Mouse (Mus musculus): ENCODE results near the gene Arid3a. TPM values are rescaled to one million over a fixed set of nuclear protein-coding genes. Genes with fewer than 3 reads are reported as not detected.

The Arid3a gene
- 2.2 TPM for polyA plus RNA-seq (2014; fragmentation: Illumina TruSeq; extraction: RNeasy Lipid Tissue Mini Kit (QIAGEN cat#74804); ENCODE audit: insufficient read depth, low read depth, low replicate concordance)

DNA sequence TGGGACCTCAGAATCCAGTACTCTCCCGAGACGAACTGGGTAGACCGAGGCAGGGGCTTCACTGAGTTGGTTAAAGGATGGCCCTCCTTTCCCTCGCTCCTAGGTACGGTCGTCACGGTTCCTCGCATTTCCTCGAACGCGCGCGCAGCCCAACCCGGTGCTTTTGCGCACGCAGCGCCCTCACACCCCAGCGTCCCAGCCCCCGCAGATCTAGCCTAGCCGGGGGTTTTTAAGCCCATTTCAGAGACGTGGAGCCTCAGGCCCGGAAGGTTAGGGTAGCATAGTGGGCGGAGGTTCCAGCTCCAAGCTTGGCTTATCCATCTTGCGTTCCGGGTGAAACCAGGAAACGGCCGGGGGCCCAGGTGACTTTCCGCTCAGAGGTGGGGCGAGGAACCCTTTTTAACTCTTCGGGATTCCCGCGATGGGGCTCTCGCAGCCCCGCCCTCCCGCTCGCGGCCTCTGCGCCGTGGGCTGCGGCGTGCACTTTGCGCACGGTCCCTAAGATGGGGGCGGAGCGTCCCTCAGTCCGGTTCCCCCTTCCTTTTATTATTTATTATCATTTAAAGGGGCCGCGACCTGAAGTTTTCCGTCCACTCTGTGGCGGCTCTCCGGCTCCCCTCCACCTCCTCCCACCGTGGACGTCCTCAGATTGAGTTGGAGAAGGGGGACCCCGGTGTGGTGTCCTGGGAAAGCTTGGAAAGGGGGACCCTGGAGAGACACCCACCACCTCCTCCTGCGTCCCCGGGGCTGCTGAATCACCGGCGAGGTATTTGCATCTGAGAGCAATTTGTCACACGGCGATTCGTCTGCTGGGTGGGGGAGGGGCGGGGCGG, at the start of gene Arid3a:
Gene Arid3a, plus strand, starts transcription at position 553 of the 833 bp plus-strand sequence.

DNA sequence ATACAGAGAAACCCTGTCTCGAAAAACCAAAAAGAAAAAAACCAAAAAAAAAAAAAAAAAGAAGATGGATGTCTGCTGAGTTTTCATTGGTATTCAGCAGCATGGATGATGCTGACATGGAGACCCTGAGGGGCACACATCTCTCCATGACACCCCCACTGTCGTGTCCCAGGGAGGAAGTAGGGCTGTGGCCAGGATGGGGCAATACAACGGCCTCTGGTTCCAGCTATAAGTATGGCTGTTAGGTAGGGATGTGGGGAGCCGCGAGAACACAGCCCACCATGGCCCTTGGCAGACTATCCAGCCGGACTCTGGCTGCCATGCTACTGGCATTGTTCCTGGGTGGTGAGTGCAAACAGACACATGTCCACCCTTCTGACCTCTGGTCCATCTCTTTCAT, 40.8 kb upstream of the Arid3a start, which contains the start of gene Elane:
Gene Elane, plus strand, starts transcription at position 194 of the 400 bp plus-strand sequence.

DNA sequence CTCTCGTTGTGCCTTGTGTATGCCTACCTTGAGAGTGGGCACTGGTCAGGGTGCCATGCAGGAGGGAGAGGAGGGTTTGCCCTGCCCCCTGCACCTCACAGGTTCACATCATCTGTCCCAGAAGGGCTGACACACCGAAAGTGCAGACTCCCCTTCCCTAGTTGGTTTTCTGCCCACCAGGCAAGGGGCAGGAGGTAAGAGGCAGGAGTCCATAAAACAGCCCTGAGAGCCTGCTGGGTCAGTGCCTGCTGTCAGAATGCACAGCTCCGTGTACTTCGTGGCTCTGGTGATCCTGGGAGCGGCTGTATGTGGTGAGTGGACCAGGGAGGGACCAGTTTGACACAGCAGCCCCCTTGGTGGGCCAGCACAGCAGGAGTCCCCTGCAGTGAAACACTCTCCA, 36.2 kb upstream of the Arid3a start, which contains the start of gene Cfd:
Gene Cfd, plus strand, starts transcription at position 184 of the 400 bp plus-strand sequence.

DNA sequence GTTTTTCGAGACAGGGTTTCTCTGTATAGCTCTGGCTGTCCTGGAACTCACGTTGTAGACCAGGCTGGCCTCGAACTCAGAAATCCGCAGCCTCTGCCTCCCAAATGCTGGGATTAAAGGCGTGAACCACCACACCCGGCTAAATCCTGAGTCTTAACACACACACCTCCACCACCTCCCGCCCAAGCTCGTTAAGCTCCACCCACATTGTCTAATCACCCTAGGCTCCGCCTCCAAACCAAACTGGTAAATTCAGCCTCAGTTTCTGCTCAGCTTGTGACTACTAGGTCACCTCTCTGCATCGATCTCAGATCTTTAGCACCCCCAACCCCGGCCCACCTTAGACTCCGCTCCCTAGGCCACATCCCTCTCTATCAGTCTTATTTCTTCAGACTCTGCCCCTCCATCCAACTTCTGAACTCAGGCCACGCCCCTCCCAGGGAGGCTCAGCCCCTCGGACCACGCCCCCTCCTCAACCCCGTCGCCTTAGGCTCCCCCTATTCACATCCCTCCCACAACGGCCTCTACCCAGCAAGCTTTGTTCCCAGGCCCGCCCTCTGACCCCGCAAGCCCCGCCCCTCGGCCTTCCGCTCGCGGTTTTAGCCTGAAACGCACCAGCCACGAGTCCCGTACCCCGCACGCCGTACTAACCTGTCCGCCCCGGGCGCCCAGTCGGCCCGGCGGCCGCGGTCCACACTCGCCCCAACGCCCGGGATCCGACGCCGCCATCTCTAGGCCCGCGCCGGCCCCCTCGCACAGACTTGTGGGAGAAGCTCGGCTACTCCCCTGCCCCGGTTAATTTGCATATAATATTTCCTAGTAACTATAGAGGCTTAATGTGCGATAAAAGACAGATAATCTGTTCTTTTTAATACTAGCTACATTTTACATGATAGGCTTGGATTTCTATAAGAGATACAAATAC, 18.4 kb upstream of the Arid3a start, which contains the start of gene Med16:
Gene Med16, minus strand, starts transcription at position 757 of the 925 bp plus-strand sequence.

GRCm38 (mm10) chr10:79910556-79910955, 16.3 kb upstream of the Arid3a start, which contains the start of gene Gm26602:
TSS of gene Gm26602 (plus strand) at chr10:79910856.

DNA sequence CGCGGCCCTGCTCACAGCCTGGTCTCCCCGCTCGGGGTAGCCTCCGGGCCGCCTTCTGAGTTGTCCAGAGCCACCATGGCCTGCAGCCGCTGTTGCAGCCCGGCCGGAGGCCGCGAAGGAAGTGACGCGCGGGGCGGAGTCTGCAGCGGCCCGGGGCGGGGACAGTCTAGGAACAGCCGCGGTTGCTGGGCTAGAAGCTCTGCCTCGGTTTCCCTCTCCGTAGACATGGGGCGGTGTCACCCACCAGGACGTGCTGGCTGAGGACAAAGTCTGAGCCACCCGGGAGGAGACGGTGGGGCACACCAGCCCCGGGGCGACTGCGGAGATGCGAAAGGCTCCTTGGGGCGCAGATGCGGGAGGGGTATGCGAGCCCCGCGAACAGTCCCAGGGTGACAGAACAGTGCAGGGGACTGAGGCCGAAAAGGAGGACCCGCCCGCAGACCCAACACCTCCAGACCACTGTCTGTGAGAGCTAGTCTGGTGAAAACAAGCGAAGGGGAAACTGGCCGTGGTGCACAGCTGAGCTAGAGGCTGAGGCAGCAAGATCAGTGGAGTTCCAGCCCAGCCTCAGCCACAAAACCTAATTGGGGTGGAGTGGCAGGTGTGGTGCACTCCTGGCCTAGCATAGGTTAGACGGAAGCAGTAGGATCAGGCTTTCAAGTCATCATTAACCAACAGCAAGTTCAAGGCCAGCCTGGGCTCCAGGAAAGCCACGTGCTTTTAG, 9.9 kb upstream of the Arid3a start, which contains the start of gene Kiss1r:
Gene Kiss1r, plus strand, starts transcription at position 164 of the 724 bp plus-strand sequence.

DNA sequence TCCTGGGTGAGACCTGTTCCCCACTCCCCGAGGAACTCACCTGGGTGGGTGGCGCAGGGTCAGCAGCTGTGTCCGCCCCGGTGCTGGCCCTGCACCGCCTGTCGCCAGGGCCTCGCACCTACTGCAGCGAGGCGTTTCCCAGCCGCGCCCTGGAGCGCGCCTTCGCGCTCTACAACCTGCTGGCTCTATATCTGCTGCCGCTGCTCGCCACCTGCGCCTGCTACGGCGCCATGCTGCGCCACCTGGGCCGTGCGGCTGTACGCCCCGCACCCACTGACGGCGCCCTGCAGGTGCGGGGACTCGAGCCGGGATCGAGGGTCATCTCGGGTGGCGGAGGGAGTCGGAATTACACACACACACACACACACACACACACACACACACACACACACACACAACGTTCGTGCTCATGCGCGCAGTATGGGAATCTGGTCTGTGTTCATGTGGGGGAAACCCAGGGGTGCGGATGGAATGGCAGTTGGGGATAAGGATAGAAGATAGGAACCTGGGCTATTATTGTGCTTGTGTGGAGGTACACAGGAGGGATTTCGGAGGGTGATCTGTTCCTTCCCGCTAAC, 5.8 kb upstream of the Arid3a start, which contains the start of gene R3hdm4:
Gene R3hdm4, minus strand, starts transcription at position 251 of the 578 bp plus-strand sequence.

GRCm38 (mm10) chr10:79959847-79960601, 33.2 kb downstream of the Arid3a start, which contains the start of gene Wdr18:
TSS of gene Wdr18 (plus strand) at chr10:79960152.

DNA sequence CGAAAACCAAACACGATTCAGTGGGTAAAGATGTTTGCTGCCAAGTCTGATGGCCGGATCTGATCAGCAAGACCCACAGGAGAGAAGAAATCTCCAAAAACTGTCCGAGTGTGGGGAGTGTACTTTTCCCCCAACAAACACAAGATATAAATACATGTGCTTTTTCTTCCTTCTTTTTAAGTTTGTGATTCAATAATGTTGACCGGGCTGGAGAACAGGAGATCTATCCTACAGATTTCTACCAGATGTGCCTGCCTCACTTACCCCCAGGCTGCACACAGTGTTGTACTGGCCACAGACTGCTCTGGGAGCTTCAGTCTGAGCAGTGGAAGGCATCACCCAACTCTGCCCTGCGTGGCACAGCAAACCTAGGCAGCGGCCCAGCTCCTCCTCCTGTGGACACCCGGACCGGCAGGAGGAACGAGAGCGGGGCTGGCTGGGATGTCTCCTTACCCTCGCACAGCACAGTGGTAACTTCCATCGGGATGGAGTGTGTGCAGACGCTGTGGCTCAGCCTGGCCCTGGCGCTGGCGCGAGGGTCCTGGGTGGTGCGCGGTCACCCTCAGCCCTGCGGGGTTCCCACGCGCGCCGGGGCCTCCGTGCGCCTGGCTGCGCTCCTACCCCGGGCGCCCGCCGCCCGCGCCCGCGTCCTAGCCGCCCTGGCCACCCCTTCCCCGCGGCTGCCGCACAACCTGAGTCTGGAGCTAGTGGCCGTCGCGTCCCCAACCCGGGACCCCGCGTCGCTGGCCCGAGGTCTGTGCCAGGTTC, 43.8 kb downstream of the Arid3a start, which contains the start of gene Grin3b:
Gene Grin3b, plus strand, starts transcription at position 301 of the 768 bp plus-strand sequence.

GRCm38 (mm10) chr10:79984195-79984816, 57.5 kb downstream of the Arid3a start, which contains the start of gene Tmem259:
TSS of gene Tmem259 (minus strand) at chr10:79984330.

DNA sequence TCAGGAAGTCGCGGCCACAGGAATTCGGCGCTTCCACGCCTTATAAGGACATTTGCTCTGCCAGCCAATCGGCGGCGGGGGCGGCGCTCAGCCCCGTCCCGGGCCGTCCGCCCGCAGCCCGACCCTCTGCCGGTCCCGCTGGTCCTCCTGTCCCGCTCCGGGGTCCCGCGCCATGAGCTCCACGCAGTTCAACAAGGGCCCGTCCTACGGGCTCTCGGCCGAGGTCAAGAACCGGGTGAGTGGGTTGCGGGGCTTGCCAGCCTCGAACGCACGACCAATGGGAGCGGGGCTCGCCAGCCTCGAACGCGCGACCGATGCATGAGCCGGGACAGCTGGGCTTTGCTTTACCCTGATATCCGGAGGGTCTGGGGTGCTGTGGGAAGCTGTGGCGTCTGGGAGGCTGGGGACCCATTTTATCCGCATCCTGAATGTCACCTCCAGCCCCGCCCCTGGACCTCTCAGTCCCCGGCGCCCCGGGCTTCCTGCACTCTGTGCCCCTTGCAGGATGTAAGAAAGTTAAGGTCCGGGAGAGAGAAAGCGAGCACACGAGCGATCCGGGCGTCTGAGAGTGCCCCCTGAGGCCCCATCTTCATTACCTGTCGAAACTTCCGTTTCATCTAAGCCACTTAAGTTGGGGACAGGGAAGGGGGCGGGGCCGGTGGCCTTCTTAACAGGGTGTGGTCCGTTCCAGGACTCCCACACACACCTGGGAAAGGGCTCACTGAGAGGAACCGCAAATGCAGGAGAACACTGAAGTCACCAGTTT, 61.8 kb downstream of the Arid3a start, which contains the start of gene Cnn2:
Gene Cnn2, plus strand, starts transcription at position 79 of the 766 bp plus-strand sequence.

GRCm38 (mm10) chr10:79996272-79997033, 69.6 kb downstream of the Arid3a start, which contains the start of gene Abca7:
TSS of gene Abca7 (plus strand) at chr10:79996494.

Other genes starting within 250 kb of the Arid3a start
- gene Cdc34, start 244.8 kb upstream of the Arid3a start, polyA plus RNA-seq (2014; fragmentation: Illumina TruSeq; extraction: RNeasy Lipid Tissue Mini Kit (QIAGEN cat#74804); ENCODE audit: insufficient read depth, low read depth, low replicate concordance) = 73.4 TPM
- gene Gzmm, start 238.0 kb upstream of the Arid3a start, polyA plus RNA-seq (2014; fragmentation: Illumina TruSeq; extraction: RNeasy Lipid Tissue Mini Kit (QIAGEN cat#74804); ENCODE audit: insufficient read depth, low read depth, low replicate concordance) = 1.4 TPM
- 666 TPM for gene Bsg, start 222.6 kb upstream of the Arid3a start, polyA plus RNA-seq (2014; fragmentation: Illumina TruSeq; extraction: RNeasy Lipid Tissue Mini Kit (QIAGEN cat#74804); ENCODE audit: insufficient read depth, low read depth, low replicate concordance)
- gene Hcn2, start 210.4 kb upstream of the Arid3a start, polyA plus RNA-seq (2014; fragmentation: Illumina TruSeq; extraction: RNeasy Lipid Tissue Mini Kit (QIAGEN cat#74804); ENCODE audit: insufficient read depth, low read depth, low replicate concordance) = 0.48 TPM
- 19.4 TPM for gene Polrmt, start 180.5 kb upstream of the Arid3a start, polyA plus RNA-seq (2014; fragmentation: Illumina TruSeq; extraction: RNeasy Lipid Tissue Mini Kit (QIAGEN cat#74804); ENCODE audit: insufficient read depth, low read depth, low replicate concordance)
- gene Fgf22, start 172.0 kb upstream of the Arid3a start, polyA plus RNA-seq (2014; fragmentation: Illumina TruSeq; extraction: RNeasy Lipid Tissue Mini Kit (QIAGEN cat#74804); ENCODE audit: insufficient read depth, low read depth, low replicate concordance) = not detected
- gene Rnf126, start 160.1 kb upstream of the Arid3a start, polyA plus RNA-seq (2014; fragmentation: Illumina TruSeq; extraction: RNeasy Lipid Tissue Mini Kit (QIAGEN cat#74804); ENCODE audit: insufficient read depth, low read depth, low replicate concordance) = 25.3 TPM
- gene Fstl3, start 149.8 kb upstream of the Arid3a start, polyA plus RNA-seq (2014; fragmentation: Illumina TruSeq; extraction: RNeasy Lipid Tissue Mini Kit (QIAGEN cat#74804); ENCODE audit: insufficient read depth, low read depth, low replicate concordance) = 20.4 TPM
- gene Prss57, start 136.1 kb upstream of the Arid3a start, polyA plus RNA-seq (2014; fragmentation: Illumina TruSeq; extraction: RNeasy Lipid Tissue Mini Kit (QIAGEN cat#74804); ENCODE audit: insufficient read depth, low read depth, low replicate concordance) = 0.08 TPM
- gene Palm, start 133.5 kb upstream of the Arid3a start, polyA plus RNA-seq (2014; fragmentation: Illumina TruSeq; extraction: RNeasy Lipid Tissue Mini Kit (QIAGEN cat#74804); ENCODE audit: insufficient read depth, low read depth, low replicate concordance) = 18.7 TPM
- 3.5 TPM for gene Misp, start 106.1 kb upstream of the Arid3a start, polyA plus RNA-seq (2014; fragmentation: Illumina TruSeq; extraction: RNeasy Lipid Tissue Mini Kit (QIAGEN cat#74804); ENCODE audit: insufficient read depth, low read depth, low replicate concordance)
- 81.3 TPM for gene Ptbp1, start 72.6 kb upstream of the Arid3a start, polyA plus RNA-seq (2014; fragmentation: Illumina TruSeq; extraction: RNeasy Lipid Tissue Mini Kit (QIAGEN cat#74804); ENCODE audit: insufficient read depth, low read depth, low replicate concordance)
- gene Prtn3, start 52.6 kb upstream of the Arid3a start, polyA plus RNA-seq (2014; fragmentation: Illumina TruSeq; extraction: RNeasy Lipid Tissue Mini Kit (QIAGEN cat#74804); ENCODE audit: insufficient read depth, low read depth, low replicate concordance) = 2.2 TPM
- gene Plppr3, start 52.4 kb upstream of the Arid3a start, polyA plus RNA-seq (2014; fragmentation: Illumina TruSeq; extraction: RNeasy Lipid Tissue Mini Kit (QIAGEN cat#74804); ENCODE audit: insufficient read depth, low read depth, low replicate concordance) = 3.4 TPM
- gene Elane, start 40.8 kb upstream of the Arid3a start, polyA plus RNA-seq (2014; fragmentation: Illumina TruSeq; extraction: RNeasy Lipid Tissue Mini Kit (QIAGEN cat#74804); ENCODE audit: insufficient read depth, low read depth, low replicate concordance) = not detected
- 873 TPM for gene Cfd, start 36.2 kb upstream of the Arid3a start, polyA plus RNA-seq (2014; fragmentation: Illumina TruSeq; extraction: RNeasy Lipid Tissue Mini Kit (QIAGEN cat#74804); ENCODE audit: insufficient read depth, low read depth, low replicate concordance)
- gene Med16, start 18.1 kb upstream of the Arid3a start, polyA plus RNA-seq (2014; fragmentation: Illumina TruSeq; extraction: RNeasy Lipid Tissue Mini Kit (QIAGEN cat#74804); ENCODE audit: insufficient read depth, low read depth, low replicate concordance) = 12.4 TPM
- gene Gm26602, start 16.2 kb upstream of the Arid3a start, polyA plus RNA-seq (2014; fragmentation: Illumina TruSeq; extraction: RNeasy Lipid Tissue Mini Kit (QIAGEN cat#74804); ENCODE audit: insufficient read depth, low read depth, low replicate concordance) = not detected
- gene Kiss1r, start 10.1 kb upstream of the Arid3a start, polyA plus RNA-seq (2014; fragmentation: Illumina TruSeq; extraction: RNeasy Lipid Tissue Mini Kit (QIAGEN cat#74804); ENCODE audit: insufficient read depth, low read depth, low replicate concordance) = 3.0 TPM
- gene R3hdm4, start 5.8 kb upstream of the Arid3a start, polyA plus RNA-seq (2014; fragmentation: Illumina TruSeq; extraction: RNeasy Lipid Tissue Mini Kit (QIAGEN cat#74804); ENCODE audit: insufficient read depth, low read depth, low replicate concordance) = 59.6 TPM
- gene Wdr18, start 33.1 kb downstream of the Arid3a start, polyA plus RNA-seq (2014; fragmentation: Illumina TruSeq; extraction: RNeasy Lipid Tissue Mini Kit (QIAGEN cat#74804); ENCODE audit: insufficient read depth, low read depth, low replicate concordance) = 25.0 TPM
- gene Grin3b, start 43.7 kb downstream of the Arid3a start, polyA plus RNA-seq (2014; fragmentation: Illumina TruSeq; extraction: RNeasy Lipid Tissue Mini Kit (QIAGEN cat#74804); ENCODE audit: insufficient read depth, low read depth, low replicate concordance) = not detected
- gene Tmem259, start 57.3 kb downstream of the Arid3a start, polyA plus RNA-seq (2014; fragmentation: Illumina TruSeq; extraction: RNeasy Lipid Tissue Mini Kit (QIAGEN cat#74804); ENCODE audit: insufficient read depth, low read depth, low replicate concordance) = 67.1 TPM
- gene Cnn2, start 61.5 kb downstream of the Arid3a start, polyA plus RNA-seq (2014; fragmentation: Illumina TruSeq; extraction: RNeasy Lipid Tissue Mini Kit (QIAGEN cat#74804); ENCODE audit: insufficient read depth, low read depth, low replicate concordance) = 208 TPM
- 7.0 TPM for gene Abca7, start 69.5 kb downstream of the Arid3a start, polyA plus RNA-seq (2014; fragmentation: Illumina TruSeq; extraction: RNeasy Lipid Tissue Mini Kit (QIAGEN cat#74804); ENCODE audit: insufficient read depth, low read depth, low replicate concordance)
- gene Arhgap45, start 89.6 kb downstream of the Arid3a start, polyA plus RNA-seq (2014; fragmentation: Illumina TruSeq; extraction: RNeasy Lipid Tissue Mini Kit (QIAGEN cat#74804); ENCODE audit: insufficient read depth, low read depth, low replicate concordance) = 36.5 TPM
- gene Polr2e, start 112.8 kb downstream of the Arid3a start, polyA plus RNA-seq (2014; fragmentation: Illumina TruSeq; extraction: RNeasy Lipid Tissue Mini Kit (QIAGEN cat#74804); ENCODE audit: insufficient read depth, low read depth, low replicate concordance) = 120 TPM
- 1,013 TPM for gene Gpx4, start 120.1 kb downstream of the Arid3a start, polyA plus RNA-seq (2014; fragmentation: Illumina TruSeq; extraction: RNeasy Lipid Tissue Mini Kit (QIAGEN cat#74804); ENCODE audit: insufficient read depth, low read depth, low replicate concordance)
- gene Sbno2, start 178.5 kb downstream of the Arid3a start, polyA plus RNA-seq (2014; fragmentation: Illumina TruSeq; extraction: RNeasy Lipid Tissue Mini Kit (QIAGEN cat#74804); ENCODE audit: insufficient read depth, low read depth, low replicate concordance) = 13.9 TPM
- 98.1 TPM for gene Stk11, start 188.8 kb downstream of the Arid3a start, polyA plus RNA-seq (2014; fragmentation: Illumina TruSeq; extraction: RNeasy Lipid Tissue Mini Kit (QIAGEN cat#74804); ENCODE audit: insufficient read depth, low read depth, low replicate concordance)
- 267 TPM for gene Atp5d, start 211.6 kb downstream of the Arid3a start, polyA plus RNA-seq (2014; fragmentation: Illumina TruSeq; extraction: RNeasy Lipid Tissue Mini Kit (QIAGEN cat#74804); ENCODE audit: insufficient read depth, low read depth, low replicate concordance)
- 6.8 TPM for gene Cbarp, start 213.8 kb downstream of the Arid3a start, polyA plus RNA-seq (2014; fragmentation: Illumina TruSeq; extraction: RNeasy Lipid Tissue Mini Kit (QIAGEN cat#74804); ENCODE audit: insufficient read depth, low read depth, low replicate concordance)
- gene Midn, start 221.2 kb downstream of the Arid3a start, polyA plus RNA-seq (2014; fragmentation: Illumina TruSeq; extraction: RNeasy Lipid Tissue Mini Kit (QIAGEN cat#74804); ENCODE audit: insufficient read depth, low read depth, low replicate concordance) = 24.9 TPM
- 84.5 TPM for gene Cirbp, start 238.9 kb downstream of the Arid3a start, polyA plus RNA-seq (2014; fragmentation: Illumina TruSeq; extraction: RNeasy Lipid Tissue Mini Kit (QIAGEN cat#74804); ENCODE audit: insufficient read depth, low read depth, low replicate concordance)
- 27.6 TPM for gene 1600002K03Rik, start 245.9 kb downstream of the Arid3a start, polyA plus RNA-seq (2014; fragmentation: Illumina TruSeq; extraction: RNeasy Lipid Tissue Mini Kit (QIAGEN cat#74804); ENCODE audit: insufficient read depth, low read depth, low replicate concordance)